Mouse (Mus musculus): ENCODE measurements around the gene Traf4.
"Not testable (repeated sequence)": the region's sequence is repeated elsewhere in the genome, so short reads cannot be mapped to it uniquely, and the experiment has no call there.

Traf4 gene

GRCm38 (mm10) chr11:78143520-78143919 lies 21.9 kb downstream of the Traf4 start:
- DNase-seq (ENCODE audit: low spot score in 2 of 2): no peak

DNA sequence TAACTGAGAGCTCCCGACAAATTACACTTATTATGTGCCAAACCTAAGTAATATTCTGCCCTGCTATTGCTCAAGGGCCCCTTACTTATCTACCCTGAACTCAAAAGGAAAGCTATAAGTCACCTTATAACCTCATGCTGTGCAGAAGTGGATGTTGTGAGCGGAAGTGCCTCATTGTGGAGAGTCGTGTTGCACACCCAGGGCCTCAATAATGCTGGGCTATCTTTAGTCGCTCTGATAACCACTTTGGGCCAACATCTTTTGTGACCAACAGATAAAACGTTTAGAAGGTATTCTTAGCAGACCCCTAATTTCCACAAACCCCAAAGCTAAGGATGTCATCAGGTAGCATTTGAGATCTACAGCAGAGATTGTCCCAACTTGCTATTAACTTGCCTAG lies 24.7 kb downstream of the Traf4 start:
- DNase-seq (ENCODE audit: low spot score in 2 of 2): no peak

- DNase-seq (ENCODE audit: low spot score in 2 of 2): no peak
Observed at GRCm38 (mm10) chr11:78138023-78138422, 27.4 kb downstream of the Traf4 start.

- DNase-seq (ENCODE audit: low spot score in 2 of 2): no peak
Observed at GRCm38 (mm10) chr11:78137584-78137983, 27.8 kb downstream of the Traf4 start.

GRCm38 (mm10) chr11:78136132-78136531 lies 29.3 kb downstream of the Traf4 start:
- no peak for DNase-seq (ENCODE audit: low spot score in 2 of 2)

- not testable (repeated sequence) for DNase-seq (ENCODE audit: low spot score in 2 of 2)
Observed at GRCm38 (mm10) chr11:78135314-78135713, 30.1 kb downstream of the Traf4 start.

GRCm38 (mm10) chr11:78134344-78134743 lies 31.0 kb downstream of the Traf4 start:
- DNase-seq (ENCODE audit: low spot score in 2 of 2): no peak

GRCm38 (mm10) chr11:78133915-78134314 lies 31.5 kb downstream of the Traf4 start:
- no peak for DNase-seq (ENCODE audit: low spot score in 2 of 2)

- DNase-seq (ENCODE audit: low spot score in 2 of 2): no peak
Observed at GRCm38 (mm10) chr11:78129458-78129857, 35.9 kb downstream of the Traf4 start.

GRCm38 (mm10) chr11:78126739-78127138 lies 38.6 kb downstream of the Traf4 start:
- DNase-seq (ENCODE audit: low spot score in 2 of 2): peak; percentile 24 to 43

DNA sequence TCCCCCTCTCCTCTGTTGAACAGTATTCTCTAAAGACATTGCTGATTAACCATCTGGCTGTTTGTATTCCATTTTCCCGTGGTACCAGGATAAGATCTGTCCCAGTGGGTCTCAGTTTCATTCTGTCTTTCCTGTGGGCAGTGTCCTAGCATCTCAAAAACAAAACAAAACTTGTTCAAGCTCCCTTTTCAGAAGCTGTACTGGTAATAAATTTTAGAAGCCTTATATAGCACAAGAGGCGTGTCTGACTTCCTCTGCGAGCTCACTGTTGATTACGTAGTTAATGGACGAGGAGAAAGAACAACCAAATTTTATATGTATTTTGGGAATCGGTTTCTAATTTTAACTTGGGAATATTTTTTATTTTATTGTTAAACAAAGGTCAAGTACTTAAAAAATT lies 39.7 kb downstream of the Traf4 start:
- DNase-seq (ENCODE audit: low spot score in 2 of 2): no peak

DNA sequence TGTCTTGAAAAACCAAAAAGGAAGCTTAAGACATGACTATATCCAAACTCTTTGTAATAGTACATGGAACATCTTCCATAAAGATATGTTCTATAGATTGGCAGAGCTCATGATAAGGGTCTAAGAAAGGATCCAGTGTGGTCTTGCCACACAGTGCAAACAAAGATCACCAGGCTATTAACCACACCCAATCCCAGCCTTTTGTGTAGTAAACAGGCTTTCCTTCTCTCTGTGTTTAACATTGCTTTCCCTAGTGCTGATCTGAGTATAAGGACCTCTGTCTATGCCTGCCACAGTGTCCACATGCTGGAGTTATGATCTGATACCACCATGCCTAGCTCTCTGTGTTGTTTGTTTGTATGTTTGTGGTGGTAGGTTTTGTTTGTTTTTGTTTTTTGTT lies 41.6 kb downstream of the Traf4 start:
- no peak for DNase-seq (ENCODE audit: low spot score in 2 of 2)

DNA sequence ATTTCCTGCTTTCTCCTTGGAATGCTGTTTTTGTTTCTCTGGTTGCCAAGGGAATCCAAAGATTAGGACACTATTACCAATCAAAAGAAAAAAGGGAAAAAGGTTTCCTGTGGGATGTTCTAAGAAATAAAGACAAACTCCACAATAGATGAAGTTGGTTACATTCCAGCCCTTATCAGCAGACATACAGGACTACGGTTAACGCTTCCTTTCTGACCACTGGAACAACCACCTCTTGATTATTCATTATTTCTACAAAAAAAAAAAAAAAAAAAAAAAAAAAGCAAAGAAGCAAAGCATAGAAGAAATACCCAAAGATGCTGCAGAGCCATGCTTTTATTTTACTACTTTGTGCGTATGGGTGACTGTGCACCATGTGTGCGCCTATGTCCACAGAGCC lies 42.6 kb downstream of the Traf4 start:
- DNase-seq (ENCODE audit: low spot score in 2 of 2): no peak

- DNase-seq (ENCODE audit: low spot score in 2 of 2): no peak
Observed at GRCm38 (mm10) chr11:78121176-78121575, 44.2 kb downstream of the Traf4 start.

DNA sequence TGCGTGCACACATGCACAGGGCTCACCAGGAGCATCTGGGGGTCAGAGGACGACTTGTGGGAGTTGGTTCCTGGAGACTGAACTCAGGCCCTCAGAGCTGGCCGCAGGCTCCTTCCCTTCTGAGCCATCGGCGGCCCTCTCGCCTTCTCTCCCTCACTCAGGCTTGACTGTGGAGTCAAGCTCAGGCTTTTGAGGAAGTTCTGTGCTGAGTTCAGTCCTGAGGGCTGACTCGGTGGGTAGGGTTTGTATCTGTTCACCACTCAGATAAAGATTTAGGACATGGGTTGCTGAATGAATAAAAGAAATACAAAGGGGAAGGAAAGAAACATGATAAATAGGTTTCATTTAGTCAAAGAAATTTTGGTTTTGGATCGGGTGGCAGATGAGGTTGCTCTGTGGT lies 45.5 kb downstream of the Traf4 start:
- DNase-seq (ENCODE audit: low spot score in 2 of 2): no peak

GRCm38 (mm10) chr11:78118467-78118866 lies 46.9 kb downstream of the Traf4 start:
- no peak for DNase-seq (ENCODE audit: low spot score in 2 of 2)

DNA sequence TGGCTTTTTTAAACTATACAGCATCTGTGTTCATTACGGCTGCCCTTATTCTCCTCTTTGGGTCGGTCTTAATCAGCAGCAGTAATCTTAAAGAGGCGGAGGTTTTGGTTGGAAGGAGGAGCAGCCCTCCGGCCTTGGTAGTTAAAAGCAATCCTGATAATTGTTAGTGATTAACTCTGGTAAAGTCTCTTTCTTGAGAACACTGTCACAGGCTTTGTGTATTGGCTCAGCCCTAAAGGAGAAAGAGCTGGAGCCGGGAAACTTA lies 49.3 kb downstream of the Traf4 start:
- no peak for DNase-seq (ENCODE audit: low spot score in 2 of 2)

DNA sequence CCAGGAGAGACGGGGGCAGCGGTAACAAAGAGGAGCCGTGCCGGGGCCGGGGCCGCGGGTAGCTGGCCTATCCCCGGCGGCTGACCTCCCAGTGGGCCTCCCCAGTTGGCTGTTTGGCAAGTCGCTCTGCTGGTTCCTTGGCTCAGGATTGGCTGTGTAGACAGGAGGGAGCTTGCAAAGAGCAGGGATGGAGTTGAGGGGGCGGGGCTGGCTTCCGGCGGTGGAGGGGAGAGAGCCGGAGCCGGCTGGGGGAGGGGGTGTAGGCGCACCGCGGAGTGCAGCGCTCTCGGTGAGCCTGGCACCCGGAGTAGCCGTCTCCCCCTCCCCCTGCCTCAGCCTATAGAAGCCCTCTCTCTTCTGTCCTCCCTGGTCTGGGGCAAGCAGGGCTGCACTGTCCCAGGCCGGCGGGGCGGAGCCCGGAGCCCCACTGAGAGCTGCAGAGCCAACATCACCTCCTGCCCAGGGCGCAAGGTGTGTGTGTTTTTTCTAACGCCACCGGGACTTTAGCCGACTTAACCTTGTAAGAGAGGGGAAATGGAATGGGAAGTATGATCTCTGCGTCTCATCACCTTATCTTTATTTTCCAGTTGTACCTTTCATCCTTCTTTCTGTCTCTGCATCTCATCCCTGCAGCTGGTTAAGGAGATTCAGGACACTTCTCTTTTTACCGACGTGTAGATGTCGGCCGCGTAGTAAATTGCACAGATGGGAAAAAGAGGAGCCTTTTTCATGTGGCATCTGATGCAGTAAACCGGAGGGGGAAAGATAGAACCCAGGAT lies 49.8 kb downstream of the Traf4 start:
- peak; percentile 78 to 80 for DNase-seq (ENCODE audit: low spot score in 2 of 2)

DNA sequence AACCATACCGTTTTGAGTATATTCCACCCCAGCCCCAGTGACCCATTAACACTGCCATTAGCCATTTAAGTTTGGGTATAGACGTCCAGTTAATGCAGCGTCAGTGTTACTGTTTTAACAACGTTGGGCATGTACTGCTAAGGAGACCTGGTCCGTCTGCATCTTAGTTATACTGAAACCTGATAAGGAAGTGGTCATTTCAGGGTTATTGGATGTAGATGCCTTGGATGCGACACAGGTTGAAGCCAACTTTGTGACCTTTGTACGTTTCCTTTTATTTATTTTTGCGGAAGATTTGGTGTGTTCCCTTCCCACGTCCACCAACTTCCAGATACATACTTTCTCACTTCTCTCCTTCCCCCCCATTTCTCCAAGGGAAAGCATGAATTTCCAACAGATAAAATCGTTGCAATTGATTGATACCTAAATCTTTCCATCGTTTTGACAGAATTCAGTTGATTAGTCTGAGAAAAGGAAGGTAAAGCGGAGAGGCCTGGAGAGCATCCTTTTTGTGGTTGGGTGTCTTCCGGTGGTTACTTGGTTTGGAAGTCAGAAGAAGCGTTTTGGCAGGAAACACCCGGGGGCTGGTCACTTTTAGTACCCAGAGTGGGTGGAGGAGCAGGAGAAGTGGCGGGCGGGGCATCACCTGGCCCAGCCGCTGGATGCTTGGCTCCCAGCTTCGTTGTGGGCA lies 50.6 kb downstream of the Traf4 start:
- DNase-seq (ENCODE audit: low spot score in 2 of 2): no peak

DNA sequence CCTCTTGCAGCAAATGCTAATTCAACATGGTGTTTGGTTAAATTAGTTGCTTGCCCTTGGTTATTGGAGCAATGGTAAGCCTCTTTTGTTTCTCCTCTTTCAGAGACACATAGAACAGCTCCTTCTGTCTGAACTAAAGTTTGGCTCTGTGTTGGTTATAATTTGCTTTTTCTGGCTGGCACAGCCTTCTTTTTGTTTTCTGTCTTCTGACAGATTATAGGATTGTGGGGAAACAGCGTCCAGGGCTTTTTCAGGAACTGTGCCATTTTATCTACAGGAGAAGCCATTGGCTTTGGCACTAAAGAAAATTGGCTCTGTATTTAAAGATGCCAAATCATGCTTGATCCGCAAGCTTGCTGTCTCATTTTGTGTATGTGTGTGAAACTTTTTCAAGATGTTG lies 51.8 kb downstream of the Traf4 start:
- no peak for DNase-seq (ENCODE audit: low spot score in 2 of 2)
